Mouse (Mus musculus): ENCODE measurements around the gene Mical1.

- no peak for TF ChIP-seq CTCF (IDR thresholded peaks at IDR 0.05; ENCODE audit: control insufficient read depth, insufficient read depth, insufficient read length)
- TF ChIP-seq USF1 (IDR thresholded peaks at IDR 0.05; ENCODE audit: low read depth): no peak
- TF ChIP-seq CEBPB (IDR thresholded peaks at IDR 0.05; ENCODE audit: low read depth): no peak
These were observed 14.9 kb upstream of the Mical1 start for GRCm38 (mm10) chr10:41461057-41461722.

All from C2C12 (cell line).